Mouse (Mus musculus): ENCODE measurements around the gene Sppl3.
"Not testable (repeated sequence)": the region's sequence is repeated elsewhere in the genome, so short reads cannot be mapped to it uniquely, and the experiment has no call there.

Sppl3 gene

DNA sequence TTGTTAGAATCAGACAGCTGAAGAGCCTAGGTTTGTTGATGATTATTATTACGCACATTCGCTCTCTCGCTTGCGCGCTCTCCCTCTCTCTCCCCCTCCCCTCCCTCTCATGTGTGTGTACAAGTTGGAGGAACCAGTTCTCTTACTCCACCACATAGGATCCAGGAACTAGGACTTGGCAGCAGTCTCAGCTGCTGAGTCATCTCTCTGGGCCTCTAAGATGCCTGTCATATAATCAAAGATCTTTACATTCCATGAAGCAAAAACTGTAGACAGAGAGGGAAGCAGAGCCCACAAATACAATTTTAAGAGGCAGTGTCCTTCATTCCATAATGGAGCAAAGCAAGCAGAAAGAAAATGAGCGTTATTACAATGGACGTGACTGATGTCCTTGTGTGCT, 61.2 kb downstream of the Sppl3 start:
- DNase-seq (ENCODE audit: low read depth, low spot score) = peak; percentile 95

DNA sequence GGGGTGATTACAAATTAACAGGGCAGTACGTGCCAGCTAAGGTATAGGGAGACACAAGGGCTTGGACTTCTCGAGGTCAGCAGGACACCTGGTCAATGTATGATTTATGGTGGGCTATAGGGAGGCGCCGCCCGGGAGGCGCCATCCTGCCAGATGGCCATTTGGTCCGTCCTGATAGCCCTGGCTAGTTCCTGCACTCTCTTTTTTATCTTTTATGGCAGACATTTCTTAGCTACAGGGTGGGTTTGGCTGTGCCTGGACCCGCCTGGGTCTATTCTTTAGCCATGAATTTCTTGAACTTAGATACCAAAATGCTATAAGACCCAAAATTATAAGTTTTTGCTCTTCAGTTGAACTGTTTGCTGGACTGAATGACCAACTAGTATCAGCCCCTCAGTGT, 62.4 kb downstream of the Sppl3 start:
- DNase-seq (ENCODE audit: low read depth, low spot score) = not testable (repeated sequence)

DNA sequence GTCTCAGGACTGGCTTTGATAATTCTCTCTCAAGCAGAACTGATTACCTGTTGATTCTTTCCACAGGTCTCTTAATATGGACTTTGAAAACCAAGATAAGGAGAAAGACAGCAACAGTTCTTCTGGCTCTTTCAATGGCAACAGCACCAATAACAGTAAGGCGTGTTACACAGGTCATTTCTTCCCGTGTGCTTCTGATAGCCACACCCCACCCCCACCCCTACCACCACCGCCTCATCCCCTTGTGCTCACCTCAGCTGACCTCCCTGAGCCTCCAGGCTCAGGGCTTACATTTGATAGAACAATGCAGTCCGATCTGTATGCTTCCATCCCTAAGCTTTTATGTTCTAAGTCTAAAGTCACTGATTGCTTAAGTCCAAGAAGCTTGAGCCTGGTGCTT, 63.8 kb downstream of the Sppl3 start:
- DNase-seq (ENCODE audit: low read depth, low spot score) = no peak

DNA sequence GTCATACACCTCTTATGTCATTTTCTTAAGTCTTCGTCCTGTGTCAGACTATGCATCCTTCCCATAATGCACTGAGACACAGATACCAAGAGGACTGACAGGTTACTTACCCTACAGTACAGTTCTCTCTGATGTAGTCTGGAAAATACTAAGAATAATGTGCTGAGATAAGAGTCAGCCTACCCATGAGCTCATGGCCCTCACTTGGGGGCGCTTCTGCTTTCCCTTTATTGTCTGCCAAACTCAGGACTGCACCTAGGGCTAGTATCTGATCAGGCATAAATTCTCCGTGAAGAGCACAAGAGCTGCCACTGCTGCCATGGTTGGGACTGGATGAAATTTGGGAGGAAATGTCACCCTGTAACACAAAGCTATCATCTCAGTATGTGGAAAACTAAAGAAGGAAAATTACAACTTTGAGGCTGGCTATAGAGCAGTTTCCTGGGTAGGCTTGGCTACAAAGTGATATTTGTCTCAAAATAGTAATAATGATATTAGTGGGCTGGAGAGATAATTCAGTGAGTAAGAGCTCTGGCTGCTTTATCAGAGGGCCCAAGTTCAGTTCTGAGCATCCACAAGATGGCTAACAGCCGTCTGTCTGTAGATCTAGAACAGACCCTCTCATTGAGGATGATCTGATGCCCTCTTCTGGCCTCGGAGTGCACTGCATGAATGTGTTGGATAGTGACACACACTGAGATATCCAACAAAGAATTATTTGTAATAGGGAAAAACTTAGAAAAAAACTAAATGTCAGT, 65.4 kb downstream of the Sppl3 start:
- DNase-seq (ENCODE audit: low read depth, low spot score) = peak; percentile 90

DNA sequence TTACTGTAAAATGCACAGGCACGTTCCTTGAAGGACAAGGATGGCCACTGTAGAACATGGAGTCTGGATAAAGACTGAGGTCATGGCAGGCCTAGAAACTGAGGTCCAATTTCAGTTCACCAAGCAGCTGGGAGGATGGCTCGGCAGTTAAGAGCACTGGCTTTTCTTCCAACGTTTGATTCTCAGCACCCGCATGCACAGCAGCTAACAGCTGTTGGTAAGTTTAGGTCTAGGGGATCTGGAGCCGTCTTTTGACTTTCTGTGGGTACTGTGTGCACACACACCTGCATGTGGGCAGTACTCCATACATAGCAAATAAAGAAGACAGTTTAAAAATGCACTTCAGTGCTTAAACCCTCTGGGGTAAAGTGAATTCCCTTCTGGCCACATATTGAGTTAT, 70.7 kb downstream of the Sppl3 start:
- DNase-seq (ENCODE audit: low read depth, low spot score) = no peak

DNA sequence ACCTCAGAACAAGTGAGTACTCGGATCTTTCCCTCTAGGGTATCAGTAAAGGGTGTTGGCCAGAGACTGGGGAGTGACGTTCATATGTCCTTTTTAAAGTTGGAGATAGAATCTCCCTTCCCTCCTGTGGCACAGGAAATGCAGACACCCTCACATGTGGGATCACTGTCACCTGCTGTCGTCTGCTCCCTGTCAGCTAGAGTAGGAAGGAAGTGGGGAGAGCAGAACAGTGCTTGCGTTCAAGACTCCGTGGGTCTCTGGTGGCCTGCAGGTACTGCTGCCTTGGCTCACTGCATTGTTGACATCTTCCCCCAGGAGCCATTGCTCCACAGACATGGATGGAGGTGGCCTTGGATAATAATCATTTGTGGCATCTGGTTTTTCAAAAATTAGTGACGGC, 72.6 kb downstream of the Sppl3 start:
- DNase-seq (ENCODE audit: low read depth, low spot score) = no peak

DNA sequence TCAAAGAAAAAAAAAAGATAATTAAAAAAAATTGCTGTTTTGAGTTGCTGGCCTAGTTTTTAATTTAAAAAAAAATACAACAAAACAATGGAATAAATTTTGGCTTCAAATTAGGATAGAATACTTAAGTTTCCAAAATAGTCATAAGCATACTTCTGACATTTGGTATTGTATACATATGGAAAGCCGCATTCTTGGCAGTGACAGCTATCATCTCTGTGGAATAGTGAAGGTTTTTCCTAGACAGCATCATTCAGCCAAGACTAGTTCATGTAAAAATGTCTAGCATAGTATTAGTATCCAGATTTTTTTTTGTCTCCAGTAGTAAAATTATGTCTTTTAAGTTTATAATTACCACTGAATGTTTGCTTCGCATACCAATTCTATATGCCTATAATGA, 74.7 kb downstream of the Sppl3 start:
- DNase-seq (ENCODE audit: low read depth, low spot score) = no peak

DNA sequence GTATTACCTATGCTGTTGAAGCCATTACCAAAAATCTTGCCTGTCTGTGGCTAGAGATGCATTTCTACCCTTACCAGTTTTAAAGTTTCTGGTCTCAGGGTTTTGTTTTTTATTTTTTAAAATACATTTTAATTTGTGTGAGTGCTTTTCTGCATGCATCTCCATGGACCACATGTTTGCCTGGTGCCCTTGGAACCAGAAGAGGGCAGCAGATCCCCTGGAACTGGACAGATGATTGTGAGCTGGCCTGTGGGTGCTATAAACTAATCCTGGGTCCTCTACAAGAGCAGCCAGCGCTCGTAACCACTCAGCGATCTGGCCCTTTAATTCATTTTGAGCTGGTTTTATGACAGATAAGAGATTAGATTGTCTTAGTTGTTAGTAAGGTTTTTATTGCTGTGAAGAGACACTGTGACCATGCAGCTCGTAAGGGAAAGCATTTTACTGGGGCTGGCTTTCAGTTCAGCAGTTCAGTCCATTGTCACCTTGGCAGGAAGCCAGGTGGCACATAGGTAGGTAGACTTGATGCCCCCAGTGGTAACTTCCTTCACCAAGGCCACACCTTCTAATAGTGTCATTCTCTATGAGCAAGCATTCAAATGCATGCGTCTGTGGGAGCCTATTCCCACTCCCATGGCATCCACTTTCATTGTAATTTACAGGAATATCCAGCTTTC, 78.8 kb downstream of the Sppl3 start:
- no peak for DNase-seq (ENCODE audit: low read depth, low spot score)

DNA sequence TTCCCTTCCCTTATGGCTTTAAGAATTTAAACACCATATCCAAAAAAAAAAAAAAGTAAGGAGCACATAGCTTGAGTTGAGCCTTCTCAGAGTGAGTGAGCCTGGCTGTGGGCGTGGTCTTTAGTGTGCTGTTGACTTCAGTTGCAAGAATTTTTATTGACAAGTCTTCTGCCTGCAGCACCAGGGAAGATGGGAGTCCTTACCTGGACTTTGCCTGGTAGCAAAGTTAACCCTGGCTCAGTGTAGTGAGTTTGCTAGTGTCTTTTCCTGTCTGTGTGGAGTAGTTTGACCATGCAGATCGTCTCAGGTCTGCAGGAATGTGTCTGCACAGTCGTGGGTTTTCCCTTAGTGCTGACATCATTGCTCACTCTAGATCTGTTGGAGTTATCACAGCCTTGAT, 80.1 kb downstream of the Sppl3 start:
- no peak for DNase-seq (ENCODE audit: low read depth, low spot score)

DNA sequence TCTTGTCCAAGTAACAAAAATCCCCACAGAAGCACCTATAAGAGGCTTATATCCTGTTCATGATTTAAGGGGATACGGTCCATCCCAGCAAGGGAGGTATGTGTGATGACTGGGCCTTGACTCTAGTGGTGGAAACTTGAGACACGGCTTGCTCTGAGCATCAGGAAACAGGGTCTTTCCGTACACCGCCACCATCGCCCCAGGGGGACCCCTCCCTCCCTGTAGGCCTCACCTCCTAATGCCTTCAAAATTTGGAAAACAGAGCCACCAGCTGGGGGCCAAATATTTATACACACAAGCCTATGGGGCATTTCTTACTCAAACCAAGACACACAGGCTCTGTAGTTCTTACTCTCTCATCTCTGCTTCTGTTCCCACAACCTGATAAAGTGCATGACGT, 80.8 kb downstream of the Sppl3 start:
- no peak for DNase-seq (ENCODE audit: low read depth, low spot score)

DNA sequence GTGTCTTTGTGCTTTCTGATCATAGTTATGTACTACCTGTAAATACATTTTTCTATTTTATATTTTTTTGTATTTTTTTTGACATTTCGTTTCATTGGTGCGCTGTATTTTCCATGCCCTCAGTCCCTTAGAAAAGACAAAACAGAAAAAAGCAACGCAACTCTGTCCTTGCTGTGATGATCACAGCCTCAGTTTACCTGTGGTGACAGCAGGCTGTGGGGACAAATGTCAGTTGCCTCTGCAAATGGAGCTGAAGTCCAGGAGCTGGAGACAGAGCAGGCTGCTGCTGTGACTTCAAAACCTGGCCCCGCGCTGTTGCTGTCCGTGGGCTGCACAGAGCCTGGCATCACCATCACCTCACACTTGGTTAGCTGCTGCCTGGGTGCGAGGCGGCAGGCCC, 87.3 kb downstream of the Sppl3 start, which contains the start of gene Gm10401:
TSS of gene Gm10401 (minus strand) at position 101 of the 400 bp plus-strand sequence.
- no peak for DNase-seq (ENCODE audit: low read depth, low spot score)

DNA sequence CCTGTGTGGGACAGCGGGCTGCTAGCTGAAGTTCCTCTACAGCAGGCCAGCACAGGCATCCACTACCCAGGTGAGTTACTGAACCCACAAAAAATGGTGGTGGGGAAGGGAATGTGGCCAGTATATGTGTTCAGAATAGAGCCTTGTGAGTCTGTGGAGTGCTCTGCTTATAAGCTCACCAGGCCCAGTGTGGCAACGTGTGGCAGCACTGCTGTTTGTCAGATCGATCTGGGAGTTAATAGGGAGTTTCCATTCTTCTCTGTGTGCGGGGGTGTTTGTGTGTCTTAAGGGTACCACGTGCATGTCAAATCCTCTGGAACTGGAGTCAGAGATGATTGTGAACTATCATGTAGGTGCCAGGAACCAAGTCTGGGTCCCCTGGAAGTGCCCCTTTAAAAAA, 88.6 kb downstream of the Sppl3 start:
- DNase-seq (ENCODE audit: low read depth, low spot score) = no peak

DNA sequence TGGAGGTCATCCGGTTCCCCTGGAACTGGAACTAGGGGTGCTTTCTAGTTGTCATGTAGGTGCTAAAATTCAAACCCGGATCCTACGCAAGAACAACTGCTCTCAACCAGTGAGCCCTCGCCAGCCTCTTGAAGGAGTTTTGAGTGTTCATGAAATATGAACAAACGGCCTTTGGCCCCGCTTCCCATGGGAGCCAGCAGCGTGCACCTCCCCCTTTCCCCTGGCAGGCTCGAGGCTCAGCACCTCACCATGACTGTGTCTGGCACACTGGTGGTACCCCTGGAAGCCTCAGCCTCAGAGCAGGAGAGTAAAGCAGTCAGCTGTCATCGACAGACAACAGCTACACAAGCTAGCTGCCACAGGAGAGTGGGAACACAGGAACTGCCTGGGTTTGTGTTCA, 89.1 kb downstream of the Sppl3 start:
- DNase-seq (ENCODE audit: low read depth, low spot score) = no peak

DNA sequence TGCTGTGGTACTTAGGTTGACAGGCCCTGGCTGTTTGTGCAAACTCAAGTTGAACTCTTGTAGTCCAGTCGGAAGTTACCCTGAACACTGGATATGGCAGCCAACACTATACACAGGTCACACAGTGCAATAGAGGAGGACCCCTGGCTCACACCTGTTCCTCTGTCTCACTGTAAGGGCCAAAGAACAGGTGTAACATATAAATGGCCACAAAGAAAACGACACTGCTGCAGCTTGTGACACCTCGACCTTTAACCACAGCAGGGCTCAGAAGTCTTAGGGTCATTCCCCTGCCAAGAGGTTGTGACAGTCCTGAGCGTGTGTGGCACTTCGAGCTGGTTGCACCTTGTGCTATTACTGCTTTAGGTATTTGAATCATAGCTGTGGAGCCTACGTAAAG, 89.5 kb downstream of the Sppl3 start:
- no peak for DNase-seq (ENCODE audit: low read depth, low spot score)

DNA sequence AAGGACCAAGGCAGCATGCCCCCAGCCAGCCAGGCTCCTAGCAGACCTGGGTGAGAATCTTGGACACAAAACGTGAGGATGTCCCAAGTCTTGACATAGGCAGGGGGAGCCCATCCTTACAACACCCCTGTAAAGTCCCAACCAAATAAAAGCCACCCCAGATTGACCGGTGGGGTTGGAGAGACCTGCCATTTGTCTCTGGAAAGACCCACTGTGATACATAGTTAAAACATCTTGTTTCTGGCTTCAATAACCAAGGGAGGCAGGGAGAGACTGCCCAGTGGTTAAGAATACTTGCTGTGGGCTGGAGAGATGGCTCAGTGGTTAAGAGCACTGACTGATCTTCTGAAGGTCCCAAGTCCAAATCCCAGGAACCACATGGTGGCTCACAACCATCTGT, 91.3 kb downstream of the Sppl3 start:
- DNase-seq (ENCODE audit: low read depth, low spot score) = no peak

DNA sequence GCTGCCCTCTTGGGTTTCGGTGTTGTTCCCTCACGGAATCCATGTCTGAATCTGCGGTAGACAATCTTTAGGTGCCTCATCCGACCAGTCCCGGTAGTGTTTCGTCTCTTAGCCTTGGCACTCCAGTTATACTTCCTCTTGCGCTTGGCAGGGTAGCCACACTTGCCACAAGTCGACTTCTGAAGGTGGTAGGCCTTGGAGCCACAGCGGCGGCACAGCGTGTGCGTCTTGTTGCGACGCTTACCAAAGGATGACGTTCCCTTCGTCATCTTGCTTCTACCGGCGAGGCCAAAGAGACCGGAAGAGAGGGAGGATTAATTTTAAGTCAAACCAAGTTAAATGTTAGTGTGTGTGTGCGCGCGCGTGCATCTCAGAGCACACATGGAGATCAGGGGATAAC, 92.3 kb downstream of the Sppl3 start:
- not testable (repeated sequence) for DNase-seq (ENCODE audit: low read depth, low spot score)

DNA sequence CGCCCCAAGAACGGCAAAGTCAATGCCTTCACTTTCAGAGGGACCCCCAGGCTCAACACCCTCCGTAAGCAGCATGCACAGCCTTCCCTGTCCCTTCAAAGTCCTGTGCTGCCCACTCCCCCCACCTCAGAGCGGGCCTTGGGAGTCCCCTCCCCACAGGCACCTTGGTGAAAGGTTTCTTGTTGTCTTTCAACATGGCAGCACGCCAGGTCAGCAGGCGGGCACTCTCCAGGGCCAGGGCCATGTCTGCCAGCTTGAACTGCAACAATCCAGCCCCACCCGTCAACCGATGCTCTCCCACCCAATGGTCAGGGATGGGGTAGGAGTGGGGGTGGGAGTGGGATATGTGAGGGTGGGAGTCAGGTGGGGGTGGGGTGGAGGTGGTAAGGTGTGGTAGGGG, 100.2 kb downstream of the Sppl3 start:
- no peak for DNase-seq (ENCODE audit: low read depth, low spot score)

DNA sequence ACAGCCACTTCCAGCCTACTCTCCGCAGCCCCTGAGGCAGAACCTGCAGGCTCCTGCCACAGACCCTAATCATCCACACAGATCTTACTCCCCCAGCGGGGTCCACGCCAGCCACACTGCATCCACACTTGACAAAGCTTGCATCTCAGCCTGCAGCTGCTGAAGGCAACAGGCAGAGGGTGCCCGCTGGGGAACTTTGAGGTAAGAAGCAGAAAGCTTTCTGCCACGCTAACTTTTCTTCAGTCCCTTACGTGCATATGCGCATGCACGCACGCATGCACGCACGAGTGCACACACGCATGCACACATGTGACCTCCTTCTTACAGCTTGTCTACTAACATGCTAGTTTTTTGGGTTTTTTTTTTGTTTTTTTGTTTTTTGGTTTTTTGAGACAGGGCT, 102.3 kb downstream of the Sppl3 start:
- DNase-seq (ENCODE audit: low read depth, low spot score) = no peak

DNA sequence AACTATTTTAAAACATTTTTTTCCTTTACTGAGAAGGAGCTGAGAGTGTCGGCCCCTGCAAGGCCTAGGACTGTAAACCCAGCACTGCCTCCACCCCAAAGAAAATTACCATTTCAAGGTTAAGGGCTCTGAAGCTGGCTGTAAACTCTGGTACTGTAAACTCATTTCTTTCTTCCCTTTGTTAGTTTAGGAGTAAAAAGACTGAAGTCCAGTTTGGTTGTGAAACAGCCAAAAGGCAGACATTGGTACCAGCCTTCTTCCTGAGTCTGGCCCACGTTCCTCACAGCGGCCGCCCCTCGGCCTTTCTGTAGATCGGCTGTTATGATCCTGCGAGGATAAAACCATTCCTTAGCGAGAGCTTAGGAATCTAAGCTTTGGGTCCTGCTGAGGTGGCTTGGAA, 103.6 kb downstream of the Sppl3 start:
- no peak for DNase-seq (ENCODE audit: low read depth, low spot score)

DNA sequence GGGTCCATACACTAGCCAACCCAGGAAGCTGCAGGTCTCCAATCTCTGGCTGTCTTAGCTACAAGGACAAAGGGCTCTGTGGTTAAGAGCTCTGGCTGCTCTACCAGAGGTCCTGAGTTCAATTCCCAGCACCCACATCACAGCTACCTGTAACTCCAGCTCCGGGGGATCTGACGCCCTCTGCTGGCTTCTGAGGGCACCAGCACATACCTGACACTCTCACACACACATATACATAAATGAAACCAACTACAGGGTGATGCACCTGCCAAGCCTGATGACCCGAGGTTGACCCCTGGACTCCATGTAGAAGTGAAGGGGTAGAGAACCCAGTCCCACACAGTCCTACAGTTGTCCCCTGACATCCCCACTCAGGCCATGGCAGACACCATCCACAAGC, 105.5 kb downstream of the Sppl3 start:
- no peak for DNase-seq (ENCODE audit: low read depth, low spot score)

DNA sequence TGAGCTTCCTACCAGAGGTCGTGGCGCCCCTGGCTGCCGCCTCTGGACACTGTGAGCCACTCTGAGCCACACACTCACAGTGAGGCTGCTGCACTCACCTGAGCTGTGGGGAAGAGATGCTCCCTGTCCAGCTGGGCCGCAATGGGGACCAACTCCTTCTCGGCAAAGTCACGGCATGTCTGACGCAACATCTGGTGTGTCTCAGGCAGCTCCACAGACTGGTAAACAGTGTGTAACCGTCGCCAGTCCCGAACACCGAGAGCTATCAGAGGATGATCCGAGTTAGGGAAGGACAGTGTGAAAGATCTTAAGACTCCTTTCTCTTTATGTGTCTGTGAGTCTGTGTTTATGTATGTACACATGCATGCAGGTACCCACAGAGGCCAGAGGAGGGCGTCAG, 106.5 kb downstream of the Sppl3 start:
- DNase-seq (ENCODE audit: low read depth, low spot score) = no peak

DNA sequence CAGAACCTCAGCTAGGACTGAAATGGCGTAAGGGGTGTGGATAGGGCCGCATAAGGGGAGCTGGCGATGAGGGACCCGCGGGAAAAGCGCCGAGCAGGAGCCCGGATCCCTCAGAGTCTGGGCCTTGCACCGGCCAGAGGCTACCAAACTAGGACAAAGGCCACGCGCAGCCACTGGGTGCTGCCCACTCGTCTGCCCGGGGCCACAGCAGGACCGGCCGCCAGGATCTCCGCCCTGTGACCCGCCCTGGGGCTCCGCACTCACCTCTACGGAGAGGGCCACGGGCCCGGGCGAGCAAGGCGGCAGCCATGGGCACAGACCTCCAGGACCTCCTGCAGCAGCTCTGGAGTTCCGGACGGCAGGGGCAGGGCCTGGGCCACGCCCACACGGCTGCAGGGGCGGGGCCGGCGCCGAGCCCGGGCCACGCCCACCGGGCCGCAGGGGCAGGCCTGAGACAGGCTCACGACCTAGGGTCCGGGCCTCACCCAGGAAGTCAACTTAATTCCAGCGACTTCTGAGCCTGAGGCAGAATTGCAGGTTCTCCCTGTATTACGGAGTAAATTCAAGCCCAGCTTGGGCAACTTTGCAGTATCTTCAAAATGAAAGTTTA, 108.1 kb downstream of the Sppl3 start, which contains the start of gene Acads:
TSS of gene Acads (minus strand) at position 386 of the 610 bp plus-strand sequence.
- peak; percentile 82 for DNase-seq (ENCODE audit: low read depth, low spot score)

DNA sequence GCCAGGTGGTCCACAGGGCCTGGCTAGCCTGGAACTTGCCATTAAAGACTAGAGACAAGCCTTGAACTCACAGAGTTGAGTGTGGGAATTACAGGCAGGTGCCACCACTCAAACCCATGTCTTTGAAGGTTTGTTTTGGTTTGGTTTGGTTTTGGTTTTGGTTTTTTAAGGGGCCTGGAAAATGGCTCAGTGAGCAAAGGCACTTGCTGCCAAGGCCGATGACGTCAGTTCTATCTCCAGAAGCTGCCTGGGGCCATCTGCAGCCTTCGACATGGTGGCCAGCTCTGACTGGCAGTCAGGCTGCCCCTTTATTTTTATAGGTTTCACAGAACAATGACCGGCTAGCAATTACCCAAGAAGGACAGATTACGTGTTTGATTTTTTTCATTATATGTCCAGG, 110.0 kb downstream of the Sppl3 start:
- peak; percentile 59 for DNase-seq (ENCODE audit: low read depth, low spot score)
